Mouse (Mus musculus): ENCODE results near the gene Gpr155. TPM values are rescaled to one million over a fixed set of nuclear protein-coding genes. Genes with fewer than 3 reads are reported as not detected.

The Gpr155 gene
- polyA plus RNA-seq, 1 experiment from 2014 or later = 12.2 TPM

GRCm38 (mm10) chr2:73378326-73378725, 8.0 kb downstream of the Gpr155 start:
- 58% methylated on average over 5 of the region's 5 CpGs for WGBS
- H3K4me1 ChIP-seq (replicated peaks; ENCODE audit: control insufficient read depth, insufficient read depth, low read length) = no peaks in the 10 kb centered on the region
- H3K27ac ChIP-seq (ENCODE audit: low read length) = no peak overlapping the region
- no peaks in the 10 kb centered on the region for H3K9me3 ChIP-seq (ENCODE audit: control insufficient read depth, low read length)
- no peak overlapping the region for H3K4me3 ChIP-seq (replicated peaks; ENCODE audit: low read length)
- ATAC-seq = peak; percentile 33; the same call in 1 of the 2 replicates
- H3K4me2 ChIP-seq (ENCODE audit: low read length) = no peak overlapping the region
- 0 out of 2 replicates have a peak, but pooled peaks cover 3% of the 10 kb centered on the region for H3K36me3 ChIP-seq (ENCODE audit: control insufficient read depth, insufficient read depth)
- H3K27me3 ChIP-seq (replicated peaks; ENCODE audit: control insufficient read depth, insufficient read depth, low read length) = no peaks in the 10 kb centered on the region
- no peak overlapping the region for H3K9ac ChIP-seq (replicated peaks; ENCODE audit: low read depth, low read length)

- WGBS = 70% methylated on average over 9 of the region's 9 CpGs
These were observed 14.6 kb downstream of the Gpr155 start for GRCm38 (mm10) chr2:73371530-73372335.

GRCm38 (mm10) chr2:73363448-73363847, 22.9 kb downstream of the Gpr155 start:
- Histone ChIP-seq H3K4me2 (ENCODE audit: low read length) (no peak overlapping the region), H3K9me3 (ENCODE audit: control insufficient read depth, low read length) (no peaks in the 10 kb centered on the region), H3K9ac (replicated peaks; ENCODE audit: low read depth, low read length) (no peak overlapping the region), H3K27me3 (replicated peaks; ENCODE audit: control insufficient read depth, insufficient read depth, low read length) (no peaks in the 10 kb centered on the region), H3K36me3 (ENCODE audit: control insufficient read depth, insufficient read depth) (no peaks in the 10 kb centered on the region), H3K27ac (ENCODE audit: low read length) (no peak overlapping the region), H3K4me1 (replicated peaks; ENCODE audit: control insufficient read depth, insufficient read depth, low read length) (no peaks in the 10 kb centered on the region), H3K4me3 (replicated peaks; ENCODE audit: low read length) (no peak overlapping the region)
- no peak for ATAC-seq
- WGBS = 78% methylated on average over 5 of the region's 5 CpGs

More at GRCm38 (mm10) chr2:73371530-73372335, 14.6 kb downstream of the Gpr155 start:
- Histone ChIP-seq H3K4me2 (ENCODE audit: low read length) (no peak overlapping the region), H3K36me3 (ENCODE audit: control insufficient read depth, insufficient read depth) (no peaks in the 10 kb centered on the region), H3K9ac (replicated peaks; ENCODE audit: low read depth, low read length) (no peak overlapping the region), H3K27me3 (replicated peaks; ENCODE audit: control insufficient read depth, insufficient read depth, low read length) (no peaks in the 10 kb centered on the region), H3K4me1 (replicated peaks; ENCODE audit: control insufficient read depth, insufficient read depth, low read length) (no peaks in the 10 kb centered on the region), H3K4me3 (replicated peaks; ENCODE audit: low read length) (no peak overlapping the region), H3K9me3 (ENCODE audit: control insufficient read depth, low read length) (no peaks in the 10 kb centered on the region), H3K27ac (ENCODE audit: low read length) (no peak overlapping the region)
- no peak for ATAC-seq

GRCm38 (mm10) chr2:73360536-73360935, 25.8 kb downstream of the Gpr155 start:
- 83% methylated on average over 2 of the region's 2 CpGs for WGBS
- H3K9me3 ChIP-seq (ENCODE audit: control insufficient read depth, low read length) = no peaks in the 10 kb centered on the region

GRCm38 (mm10) chr2:73359941-73360340, 26.4 kb downstream of the Gpr155 start:
- H3K4me1 ChIP-seq (replicated peaks; ENCODE audit: control insufficient read depth, insufficient read depth, low read length) = no peaks in the 10 kb centered on the region
- no peak overlapping the region for H3K4me2 ChIP-seq (ENCODE audit: low read length)
- no peaks in the 10 kb centered on the region for H3K36me3 ChIP-seq (ENCODE audit: control insufficient read depth, insufficient read depth)
- H3K27me3 ChIP-seq (replicated peaks; ENCODE audit: control insufficient read depth, insufficient read depth, low read length) = no peaks in the 10 kb centered on the region
- 91% methylated on average over 5 of the region's 5 CpGs for WGBS
- H3K9me3 ChIP-seq (ENCODE audit: control insufficient read depth, low read length) = no peaks in the 10 kb centered on the region
- no peak for ATAC-seq
- no peak overlapping the region for H3K4me3 ChIP-seq (replicated peaks; ENCODE audit: low read length)
- no peak overlapping the region for H3K9ac ChIP-seq (replicated peaks; ENCODE audit: low read depth, low read length)
- no peak overlapping the region for H3K27ac ChIP-seq (ENCODE audit: low read length)

More at GRCm38 (mm10) chr2:73360536-73360935, 25.8 kb downstream of the Gpr155 start:
- Histone ChIP-seq H3K4me1 (replicated peaks; ENCODE audit: control insufficient read depth, insufficient read depth, low read length) (no peaks in the 10 kb centered on the region), H3K27me3 (replicated peaks; ENCODE audit: control insufficient read depth, insufficient read depth, low read length) (no peaks in the 10 kb centered on the region), H3K4me2 (ENCODE audit: low read length) (no peak overlapping the region), H3K9ac (replicated peaks; ENCODE audit: low read depth, low read length) (no peak overlapping the region), H3K27ac (ENCODE audit: low read length) (no peak overlapping the region), H3K4me3 (replicated peaks; ENCODE audit: low read length) (no peak overlapping the region), H3K36me3 (ENCODE audit: control insufficient read depth, insufficient read depth) (no peaks in the 10 kb centered on the region)
- ATAC-seq = no peak

GRCm38 (mm10) chr2:73357004-73357403, 29.4 kb downstream of the Gpr155 start:
- Histone ChIP-seq H3K4me3 (replicated peaks; ENCODE audit: low read length) (no peak overlapping the region), H3K27me3 (replicated peaks; ENCODE audit: control insufficient read depth, insufficient read depth, low read length) (no peaks in the 10 kb centered on the region), H3K27ac (ENCODE audit: low read length) (no peak overlapping the region), H3K9ac (replicated peaks; ENCODE audit: low read depth, low read length) (no peak overlapping the region), H3K4me2 (ENCODE audit: low read length) (no peak overlapping the region), H3K36me3 (ENCODE audit: control insufficient read depth, insufficient read depth) (no peaks in the 10 kb centered on the region), H3K9me3 (ENCODE audit: control insufficient read depth, low read length) (no peaks in the 10 kb centered on the region), H3K4me1 (replicated peaks; ENCODE audit: control insufficient read depth, insufficient read depth, low read length) (peaks cover 3% of the 10 kb centered on the region)
- ATAC-seq = no peak
- 82% methylated on average over 18 of the region's 18 CpGs for WGBS

GRCm38 (mm10) chr2:73351927-73352374, 34.4 kb downstream of the Gpr155 start:
- ATAC-seq = peak; percentile 88
- no peak overlapping the region; the same call in 1 of the 2 replicates for H3K4me3 ChIP-seq (replicated peaks; ENCODE audit: low read length)

GRCm38 (mm10) chr2:73351496-73351895, 34.9 kb downstream of the Gpr155 start:
- Histone ChIP-seq H3K27me3 (replicated peaks; ENCODE audit: control insufficient read depth, insufficient read depth, low read length) (no peaks in the 10 kb centered on the region), H3K4me3 (replicated peaks; ENCODE audit: low read length) (no peak overlapping the region), H3K9ac (replicated peaks; ENCODE audit: low read depth, low read length) (no peak overlapping the region), H3K4me1 (replicated peaks; ENCODE audit: control insufficient read depth, insufficient read depth, low read length) (peaks cover 20% of the 10 kb centered on the region), H3K27ac (ENCODE audit: low read length) (peak overlapping the region; percentile 65), H3K36me3 (ENCODE audit: control insufficient read depth, insufficient read depth) (no peaks in the 10 kb centered on the region), H3K4me2 (ENCODE audit: low read length) (peak overlapping the region; percentile 38), H3K9me3 (ENCODE audit: control insufficient read depth, low read length) (no peaks in the 10 kb centered on the region)
- WGBS = 21% methylated on average over 5 of the region's 5 CpGs
- ATAC-seq = peak; percentile 69

More at GRCm38 (mm10) chr2:73351927-73352374, 34.4 kb downstream of the Gpr155 start:
- Histone ChIP-seq H3K27ac (ENCODE audit: low read length) (peak overlapping the region; percentile 65), H3K36me3 (ENCODE audit: control insufficient read depth, insufficient read depth) (no peaks in the 10 kb centered on the region), H3K9me3 (ENCODE audit: control insufficient read depth, low read length) (no peaks in the 10 kb centered on the region), H3K4me2 (ENCODE audit: low read length) (peak overlapping the region; percentile 38), H3K4me1 (replicated peaks; ENCODE audit: control insufficient read depth, insufficient read depth, low read length) (peaks cover 15% of the 10 kb centered on the region), H3K27me3 (replicated peaks; ENCODE audit: control insufficient read depth, insufficient read depth, low read length) (no peaks in the 10 kb centered on the region), H3K9ac (replicated peaks; ENCODE audit: low read depth, low read length) (no peak overlapping the region)
- WGBS = 9% methylated on average over 7 of the region's 7 CpGs

- no peaks in the 10 kb centered on the region for H3K9me3 ChIP-seq (ENCODE audit: control insufficient read depth, low read length)
- H3K4me3 ChIP-seq (replicated peaks; ENCODE audit: low read length) = no peak overlapping the region
- H3K27me3 ChIP-seq (replicated peaks; ENCODE audit: control insufficient read depth, insufficient read depth, low read length) = no peaks in the 10 kb centered on the region
- H3K27ac ChIP-seq (ENCODE audit: low read length) = no peak overlapping the region
- no peaks in the 10 kb centered on the region for H3K36me3 ChIP-seq (ENCODE audit: control insufficient read depth, insufficient read depth)
- H3K4me2 ChIP-seq (ENCODE audit: low read length) = no peak overlapping the region
- no peak overlapping the region for H3K9ac ChIP-seq (replicated peaks; ENCODE audit: low read depth, low read length)
- no peak for ATAC-seq
- peaks cover 27% of the 10 kb centered on the region for H3K4me1 ChIP-seq (replicated peaks; ENCODE audit: control insufficient read depth, insufficient read depth, low read length)
- 86% methylated on average over 6 of the region's 6 CpGs for WGBS
These were observed 38.2 kb downstream of the Gpr155 start for GRCm38 (mm10) chr2:73348221-73348620.

Measured in forebrain, embryonic 16.5 days (tissue).